Mouse (Mus musculus) cerebellum, adult 11-12 months (tissue): Measurements from ENCODE around the gene 4930404N11Rik.
A peak's percentile ranks its signal among the peaks of the same experiment; 100 is the strongest.

Experiments
- DNase-seq: peaks from one replicate; pipeline ENCODE4 v3.0.0; 2022

Gene 4930404N11Rik

DNA sequence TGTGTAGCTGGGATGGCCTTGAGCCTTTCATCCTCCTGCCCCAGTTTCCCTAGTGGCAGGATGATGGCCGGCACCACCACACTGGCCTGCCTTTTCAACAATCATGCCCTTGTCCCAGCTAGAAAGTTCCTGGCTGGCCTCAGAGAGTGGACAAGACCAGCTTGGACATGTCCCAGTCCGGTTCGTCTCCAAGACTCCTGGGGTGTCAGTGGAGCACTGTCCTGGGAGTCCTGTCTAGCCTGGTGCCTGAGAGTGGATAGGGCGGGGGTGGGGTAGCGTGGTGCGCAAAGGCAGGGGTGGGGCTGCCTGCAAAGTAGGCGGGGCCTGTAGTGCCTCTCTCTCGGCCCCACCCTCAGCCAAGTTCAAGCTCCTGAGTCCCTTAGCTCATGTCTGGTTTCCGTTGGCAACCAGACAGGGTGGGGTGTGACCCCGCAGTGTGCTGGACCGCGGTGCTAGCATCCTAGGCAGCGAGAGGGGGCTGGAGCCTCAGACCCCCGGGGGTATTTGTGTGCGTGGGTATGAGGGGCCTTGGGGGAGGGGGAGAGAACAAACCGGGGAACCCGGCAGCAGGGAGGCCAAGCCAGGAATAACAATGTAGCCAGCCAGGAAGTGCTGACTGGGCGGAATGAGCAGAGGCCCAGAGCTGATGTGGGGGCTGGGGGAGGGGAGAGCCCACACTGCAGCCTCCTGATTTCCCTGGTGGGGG lies 36.1 kb upstream of the 4930404N11Rik start:
- DNase-seq: peak; percentile 78

DNA sequence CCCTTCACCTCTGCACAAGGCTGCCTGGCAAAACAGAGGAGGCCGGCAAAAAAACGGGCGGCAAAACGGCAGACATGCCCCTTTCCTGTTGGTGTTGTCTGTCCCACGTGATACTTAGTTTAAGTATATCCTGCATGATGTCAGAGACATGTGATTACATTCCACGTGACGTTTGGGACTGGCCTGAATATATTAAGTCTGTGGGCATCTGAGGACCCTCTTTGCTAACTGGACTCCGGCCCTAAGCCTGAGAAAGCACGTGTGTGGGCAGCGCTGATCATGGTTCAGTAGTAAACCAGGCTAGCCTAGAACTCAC lies 35.5 kb upstream of the 4930404N11Rik start:
- DNase-seq: no peak

GRCm38 (mm10) chr10:81400371-81401204 lies 35.0 kb upstream of the 4930404N11Rik start:
- DNase-seq: peak; percentile 95

DNA sequence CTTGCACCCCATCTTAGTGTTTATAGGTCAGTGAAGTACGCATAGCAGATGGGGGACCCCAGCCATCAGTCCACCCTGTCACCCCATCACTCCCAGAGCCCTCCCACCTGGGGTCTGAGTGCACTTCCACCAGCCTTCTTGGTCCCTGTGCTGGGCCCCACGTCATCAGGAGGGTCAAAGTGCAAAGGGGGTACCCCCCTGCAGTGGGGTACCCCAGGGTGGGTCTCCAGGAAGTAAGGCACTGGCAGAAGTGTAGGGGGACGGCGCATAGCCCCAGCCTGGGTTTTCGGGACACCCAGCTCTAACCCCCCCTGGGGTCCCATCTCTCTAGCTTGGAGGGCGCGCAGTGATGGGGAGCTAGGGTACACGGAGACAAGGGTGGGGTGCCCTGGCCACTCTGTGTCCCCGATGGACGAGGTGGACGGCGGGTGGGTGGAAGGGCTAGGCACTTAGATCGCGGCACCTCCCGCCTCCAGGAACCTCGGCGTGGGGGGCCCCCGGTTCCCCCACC lies 34.2 kb upstream of the 4930404N11Rik start:
- DNase-seq: peak; percentile 74

DNA sequence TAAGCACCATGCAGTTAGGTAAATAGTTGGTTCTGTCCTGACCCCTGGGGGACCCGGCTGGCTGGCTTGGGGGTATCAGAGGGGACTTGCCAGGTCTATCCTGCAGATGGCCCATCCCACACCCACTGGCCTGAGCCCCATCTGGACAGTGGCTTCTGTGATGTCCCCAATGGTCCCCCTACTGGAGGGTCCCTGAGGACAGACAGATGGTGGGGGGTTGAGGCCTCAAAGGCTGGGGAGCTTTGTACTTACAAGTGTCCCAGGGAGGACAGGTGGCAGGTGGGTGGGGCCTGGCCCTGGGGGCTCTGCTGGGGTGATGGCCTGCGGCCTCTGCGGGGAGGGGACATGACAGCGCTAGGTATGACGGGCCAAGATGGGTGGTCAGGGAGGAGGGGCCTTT lies 33.7 kb upstream of the 4930404N11Rik start:
- DNase-seq: peak; percentile 76

- no peak for DNase-seq
Observed at GRCm38 (mm10) chr10:81396749-81397148, 31.1 kb upstream of the 4930404N11Rik start.

DNA sequence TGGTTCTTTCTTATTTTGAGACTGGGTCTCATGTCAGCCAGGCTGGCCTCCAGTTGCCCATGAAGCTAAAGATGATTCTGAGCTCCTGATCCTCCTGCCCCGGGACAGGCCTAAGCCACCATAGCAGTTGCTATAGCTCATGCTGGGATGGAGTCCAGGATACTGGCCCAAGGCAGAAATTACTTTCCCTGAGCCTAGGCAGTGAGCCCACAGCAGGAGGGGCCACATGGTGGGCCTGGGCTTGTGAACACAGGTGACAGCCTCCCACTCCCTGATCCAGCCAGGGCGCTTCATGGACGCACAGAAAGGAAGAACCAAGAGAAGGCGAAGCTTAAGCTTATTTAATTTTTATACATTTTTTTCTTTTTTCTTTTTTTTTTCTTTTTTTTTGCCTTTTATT lies 30.2 kb upstream of the 4930404N11Rik start:
- no peak for DNase-seq

GRCm38 (mm10) chr10:81395127-81395526 lies 29.5 kb upstream of the 4930404N11Rik start:
- DNase-seq: peak; percentile 70

DNA sequence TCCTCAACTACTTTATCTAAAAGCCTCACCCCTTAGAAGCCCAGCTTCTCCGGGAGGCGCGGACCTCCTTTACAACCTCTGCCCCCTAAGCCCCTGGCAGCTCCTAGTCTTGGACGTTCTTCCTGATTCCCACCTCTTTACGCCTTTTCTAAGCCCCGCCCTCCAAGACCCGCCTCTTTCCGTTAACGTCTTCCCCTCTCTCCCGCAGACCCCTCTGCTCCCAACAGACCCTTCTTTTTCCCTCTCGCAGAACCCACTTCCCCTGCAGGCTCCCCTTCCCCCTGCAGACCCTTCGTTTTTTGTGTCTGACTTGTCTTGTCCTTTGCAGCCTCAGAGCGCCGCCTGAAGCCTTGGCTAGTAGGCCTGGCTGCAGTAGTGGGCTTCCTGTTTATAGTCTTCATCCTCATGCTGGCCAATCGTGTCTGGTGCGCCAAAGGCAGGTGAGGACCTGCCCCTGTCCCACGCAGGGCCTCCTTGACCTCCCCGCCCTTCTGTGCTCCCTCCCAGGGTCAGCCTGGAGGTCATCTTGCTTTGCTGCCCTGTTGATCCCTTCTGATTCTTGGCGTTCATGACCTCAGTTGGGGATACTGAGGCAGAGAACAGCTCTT lies 27.9 kb upstream of the 4930404N11Rik start:
- no peak for DNase-seq

GRCm38 (mm10) chr10:81392781-81393185 lies 27.2 kb upstream of the 4930404N11Rik start, which contains the start of gene Smim24:
Smim24 (plus strand) TSS chr10:81393051.
- no peak for DNase-seq

GRCm38 (mm10) chr10:81392270-81392669 lies 26.7 kb upstream of the 4930404N11Rik start:
- DNase-seq: no peak

- peak; percentile 55 for DNase-seq
Observed at GRCm38 (mm10) chr10:81390678-81390965, 25.0 kb upstream of the 4930404N11Rik start.

- DNase-seq: peak; percentile 70
Observed at GRCm38 (mm10) chr10:81389801-81390677, 24.4 kb upstream of the 4930404N11Rik start.

DNA sequence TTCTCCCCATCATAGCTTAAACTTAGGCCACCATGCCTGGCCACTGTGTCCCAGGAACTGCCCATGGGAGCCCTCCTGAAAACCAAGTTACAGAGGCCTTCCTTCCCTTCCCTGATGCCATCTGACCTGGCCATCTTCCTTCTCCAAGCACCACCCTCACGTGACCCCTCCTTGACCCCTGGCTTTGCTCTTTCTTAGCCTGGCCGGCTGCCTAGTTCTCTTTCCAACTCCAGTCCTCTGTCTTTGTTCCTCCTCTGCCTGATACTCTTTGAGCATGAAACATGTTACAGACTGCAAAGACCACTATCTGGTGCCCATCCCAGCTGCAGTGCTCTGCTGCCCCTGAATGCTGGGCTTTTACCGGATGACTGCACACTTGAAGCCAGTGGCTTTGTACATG lies 23.8 kb upstream of the 4930404N11Rik start:
- DNase-seq: no peak

- DNase-seq: no peak
Observed at GRCm38 (mm10) chr10:81388505-81389055, 23.0 kb upstream of the 4930404N11Rik start, which contains the start of gene Gm48552. Gm48552 (plus strand) TSS chr10:81389005.

DNA sequence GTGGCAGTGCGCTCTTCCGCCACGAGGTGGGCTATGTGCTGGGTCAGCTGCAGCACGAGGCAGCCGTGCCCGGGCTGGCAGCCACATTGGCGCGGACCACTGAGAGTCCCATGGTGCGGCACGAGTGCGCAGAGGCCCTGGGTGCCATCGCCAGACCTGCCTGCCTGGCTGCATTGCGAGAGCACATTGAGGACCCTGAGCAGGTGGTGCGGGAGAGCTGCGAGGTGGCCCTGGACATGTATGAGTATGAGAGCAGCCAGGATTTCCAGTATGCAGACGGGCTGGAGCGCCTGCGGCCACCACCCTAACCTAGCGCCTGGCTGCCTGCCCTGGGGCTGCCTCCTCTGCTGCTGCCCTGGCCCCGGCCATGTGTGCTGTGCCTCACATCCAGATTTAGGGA lies 22.1 kb upstream of the 4930404N11Rik start:
- no peak for DNase-seq

GRCm38 (mm10) chr10:81385603-81386306 lies 20.1 kb upstream of the 4930404N11Rik start:
- DNase-seq: no peak

DNA sequence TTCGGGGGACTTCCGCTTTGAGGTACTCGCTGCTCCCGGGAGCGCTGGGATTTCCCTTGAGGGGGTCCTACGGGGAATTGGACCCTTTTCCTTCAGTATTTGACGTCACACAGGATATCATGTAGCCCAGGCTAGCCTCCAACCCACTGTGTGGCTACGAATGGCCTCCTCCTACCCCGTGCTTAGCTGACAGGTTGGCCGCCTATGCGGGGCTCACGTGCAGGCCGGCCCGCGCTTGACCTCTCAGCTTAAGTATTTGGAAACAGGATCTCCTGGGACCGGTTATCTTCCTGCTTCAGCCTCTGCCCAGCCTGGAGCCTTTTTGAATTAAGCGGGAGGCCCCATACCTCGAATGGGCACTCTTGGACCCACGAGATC lies 19.0 kb upstream of the 4930404N11Rik start:
- no peak for DNase-seq

GRCm38 (mm10) chr10:81383802-81384604 lies 18.4 kb upstream of the 4930404N11Rik start, which contains the start of the genes Dohh and Gm48551:
Dohh (plus strand) TSS chr10:81384428.
Gm48551 (plus strand) TSS chr10:81384466.
- DNase-seq: peak; percentile 99

DNA sequence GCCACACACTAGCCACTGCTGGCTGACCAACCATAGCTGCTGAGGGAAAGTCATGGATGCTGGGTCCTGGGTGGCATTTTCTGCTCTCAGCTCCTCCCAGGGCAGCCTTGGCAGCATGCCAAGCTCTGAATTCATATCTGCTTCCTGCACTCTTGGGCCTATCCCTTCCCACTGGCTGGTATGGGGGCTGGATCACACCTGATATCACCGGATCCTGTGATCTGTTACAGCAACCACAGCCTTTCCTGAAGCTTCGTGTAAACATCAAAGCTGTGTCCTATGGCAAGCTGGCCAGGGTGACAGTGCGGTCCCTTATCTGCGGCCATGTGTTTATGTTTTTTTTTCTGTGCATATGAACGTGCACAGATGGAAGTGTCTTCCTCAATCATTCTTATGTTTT lies 16.4 kb upstream of the 4930404N11Rik start:
- no peak for DNase-seq
